Mouse (Mus musculus): ENCODE data around the gene Ist1. TPM values are rescaled to one million over a fixed set of nuclear protein-coding genes. Genes with fewer than 3 reads are reported as not detected.

Ist1 gene
- total RNA-seq, 2 experiments from 2014 or later = 84.7 to 86.4 TPM

DNA sequence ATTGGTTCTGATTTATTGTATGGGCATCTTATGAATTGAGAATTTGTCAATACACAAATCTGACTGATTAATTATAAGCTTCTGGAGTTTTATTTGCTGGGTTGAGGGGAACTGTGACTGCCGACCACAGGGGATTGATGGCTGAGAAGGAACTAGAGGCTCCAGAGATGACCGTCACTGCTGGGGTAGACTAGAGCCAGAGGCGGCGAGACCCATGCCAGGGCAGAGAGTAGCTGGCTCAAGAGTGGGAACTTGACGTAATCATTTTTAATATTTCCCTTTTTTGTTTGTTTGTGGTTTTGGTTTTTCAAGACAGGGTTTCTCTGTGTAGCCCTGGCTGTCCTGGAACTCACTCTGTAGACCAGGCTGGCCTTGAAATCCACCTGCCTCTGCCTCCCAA is 5.8 kb downstream of the Ist1 start:
- DNase-seq (ENCODE audit: extremely low spot score in 1 of 2, low spot score in 1 of 2) = no peak

DNA sequence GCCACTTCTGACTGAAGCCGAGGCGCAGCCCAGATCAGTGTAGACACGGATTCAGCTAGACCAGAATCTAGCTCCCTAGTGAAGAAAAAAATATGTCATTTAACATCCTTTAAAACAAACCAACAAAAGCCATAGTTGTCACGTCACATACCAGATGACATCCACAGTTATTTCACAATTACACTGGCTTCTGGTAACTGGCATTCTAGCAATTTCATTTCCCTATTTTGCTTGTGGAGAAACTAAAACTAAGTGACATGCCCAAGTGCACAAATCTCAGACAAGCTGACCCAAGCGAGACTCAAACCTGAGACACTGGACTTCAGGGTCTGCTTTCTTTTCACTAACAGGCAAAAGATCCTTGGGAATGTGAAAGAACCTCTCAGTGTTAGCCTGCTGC is 10.9 kb downstream of the Ist1 start:
- DNase-seq (ENCODE audit: extremely low spot score in 1 of 2, low spot score in 1 of 2) = no peak

DNA sequence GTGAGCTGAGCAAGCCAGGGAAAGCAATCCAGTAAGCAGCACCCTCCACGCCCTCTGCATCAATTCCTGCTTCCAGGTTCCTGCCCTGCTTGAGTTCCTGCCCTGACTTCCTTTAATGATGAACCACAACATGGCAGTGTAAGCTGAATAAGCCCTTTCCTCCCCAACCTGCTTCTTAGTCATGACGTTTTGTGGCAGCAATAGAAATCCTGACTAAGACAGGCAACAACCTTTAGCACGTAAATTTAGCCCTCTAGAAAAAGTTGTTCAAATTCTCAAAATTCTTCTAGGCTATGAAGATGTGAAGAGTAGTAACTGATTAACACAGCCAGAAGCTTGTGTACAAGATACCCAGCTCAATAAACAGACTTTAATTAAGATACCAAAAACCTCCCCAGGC is 11.5 kb downstream of the Ist1 start:
- no peak for DNase-seq (ENCODE audit: extremely low spot score in 1 of 2, low spot score in 1 of 2)

DNA sequence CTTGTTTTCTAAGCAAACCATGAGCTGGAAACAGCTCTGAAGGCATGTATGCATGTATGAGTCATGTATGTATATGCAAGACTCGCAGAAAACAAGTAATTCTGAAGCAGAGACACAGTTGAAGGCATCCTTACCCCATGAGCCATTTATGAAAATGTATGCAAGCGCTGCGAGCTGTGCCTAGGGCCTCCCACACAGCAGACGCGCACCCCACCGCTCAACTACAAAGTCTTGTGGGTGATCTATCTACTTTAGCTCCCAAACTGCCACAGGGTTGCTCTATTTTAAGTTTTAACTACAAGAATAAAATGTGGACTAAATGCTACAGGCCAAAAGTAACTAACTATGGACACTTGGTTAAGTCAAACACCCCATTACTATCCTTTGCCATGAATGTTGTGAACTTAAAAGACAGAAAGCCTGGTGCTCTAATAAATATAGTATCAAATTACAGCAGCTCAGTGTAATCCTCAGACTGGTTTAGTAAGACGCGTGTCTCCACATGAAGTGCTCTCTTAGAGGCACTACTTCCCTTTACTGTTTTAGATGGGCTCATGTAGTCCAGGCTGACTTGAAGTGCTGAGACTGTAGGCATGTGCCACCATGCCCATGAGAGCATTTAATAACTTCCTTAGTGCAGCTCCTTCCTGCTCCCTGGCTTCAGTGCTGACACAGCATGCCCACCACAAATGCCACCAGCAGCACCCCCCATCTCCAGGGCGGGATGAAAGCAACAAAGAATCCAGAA is 17.0 kb downstream of the Ist1 start:
- no peak for DNase-seq (ENCODE audit: extremely low spot score in 1 of 2, low spot score in 1 of 2)

DNA sequence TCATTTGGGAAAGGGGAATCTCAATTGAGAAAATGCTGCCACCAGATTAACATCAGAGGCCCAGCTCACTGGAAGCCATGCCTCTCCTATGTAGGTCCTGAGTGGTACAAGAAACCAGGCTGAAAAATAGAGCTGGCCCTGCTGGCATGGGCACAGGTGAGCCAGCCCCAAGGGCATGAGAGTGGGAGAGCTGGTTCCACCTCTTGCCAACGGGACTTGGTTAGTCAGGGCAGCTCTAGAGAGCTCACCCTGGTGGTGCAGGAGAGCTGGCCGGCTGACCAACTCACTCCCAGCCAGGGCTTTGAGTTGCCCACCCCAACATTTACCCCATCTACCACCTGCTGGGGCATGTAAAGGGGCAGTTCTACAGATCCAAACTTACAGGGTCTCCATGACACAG is 19.5 kb downstream of the Ist1 start:
- no peak for DNase-seq (ENCODE audit: extremely low spot score in 1 of 2, low spot score in 1 of 2)

DNA sequence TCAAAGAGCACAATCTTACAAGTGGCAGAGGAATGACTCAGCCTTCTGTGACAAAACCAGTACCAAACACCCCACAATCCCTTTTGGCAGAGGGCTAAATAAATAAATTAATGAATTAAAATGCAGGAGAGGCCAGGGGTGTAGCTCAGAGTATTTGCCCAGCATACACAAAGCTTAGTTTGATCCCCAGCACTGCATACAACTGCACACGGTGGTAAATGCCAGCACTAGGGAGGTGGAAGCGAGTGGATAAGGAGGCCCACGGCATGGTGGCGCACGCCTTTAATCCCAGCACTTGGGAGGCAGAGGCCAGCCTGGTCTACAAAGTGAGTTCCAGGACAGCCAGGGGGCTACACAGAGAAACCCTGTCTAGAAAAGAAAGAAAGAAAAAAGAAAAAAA is 20.4 kb downstream of the Ist1 start:
- DNase-seq (ENCODE audit: extremely low spot score in 1 of 2, low spot score in 1 of 2) = no peak

DNA sequence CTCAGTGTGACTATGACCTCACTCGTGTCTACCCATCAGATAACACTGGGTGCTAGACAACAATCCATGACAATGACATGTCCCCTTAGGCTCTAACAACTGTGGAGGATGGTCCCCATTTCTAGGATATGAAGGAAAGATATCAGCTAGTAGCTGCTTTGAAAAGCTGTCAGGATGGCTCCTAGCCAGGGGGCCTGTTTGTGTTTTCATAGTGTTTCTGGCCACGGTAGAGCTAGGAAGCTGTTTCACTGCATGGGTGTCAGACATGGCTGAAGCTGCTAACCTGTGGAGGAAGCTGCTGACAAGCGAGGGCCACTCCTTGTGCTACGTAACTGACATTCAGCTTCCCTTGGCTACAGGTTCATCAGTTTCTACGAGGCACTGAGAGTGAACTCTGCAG is 26.4 kb downstream of the Ist1 start:
- peak; percentile 26 to 33 for DNase-seq (ENCODE audit: extremely low spot score in 1 of 2, low spot score in 1 of 2)

DNA sequence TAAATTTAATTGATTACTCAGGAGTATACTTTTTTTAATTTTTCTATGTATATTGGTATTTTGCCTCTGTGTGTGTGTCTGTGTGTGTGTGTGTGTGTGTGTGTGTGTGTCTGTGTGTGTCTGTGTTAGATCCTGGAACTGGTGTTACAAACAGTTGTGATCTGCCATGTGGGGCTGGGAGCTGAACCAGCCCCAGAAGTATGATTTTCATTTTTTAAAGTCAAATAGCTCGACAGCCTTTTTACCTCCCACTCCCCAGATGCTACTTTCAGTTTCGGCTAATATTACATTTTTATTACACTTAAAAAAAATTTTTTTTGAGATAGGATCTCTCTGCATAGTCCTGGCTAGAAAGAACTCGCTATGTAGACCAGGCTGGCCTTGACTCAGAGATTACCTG is 30.7 kb downstream of the Ist1 start:
- DNase-seq (ENCODE audit: extremely low spot score in 1 of 2, low spot score in 1 of 2) = no peak

DNA sequence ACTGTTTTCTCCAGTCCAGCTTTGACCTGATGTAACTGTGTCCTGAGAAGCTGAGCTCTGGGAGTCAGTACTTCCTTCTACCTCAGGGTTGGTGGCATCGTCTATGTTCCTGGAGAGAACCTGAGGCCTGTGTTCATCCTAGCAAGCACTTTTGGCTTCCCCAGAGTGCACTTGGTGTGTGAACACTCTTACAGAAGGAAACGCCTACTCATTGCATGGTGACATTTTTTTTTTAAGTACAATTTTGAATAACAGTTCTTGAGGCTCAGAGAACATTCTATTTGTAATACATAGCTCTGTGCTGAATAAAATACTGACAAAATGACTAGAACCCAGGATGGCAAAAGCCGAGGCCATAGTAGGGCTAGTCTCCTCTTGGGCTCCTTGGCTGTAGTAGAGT is 36.2 kb downstream of the Ist1 start:
- DNase-seq (ENCODE audit: extremely low spot score in 1 of 2, low spot score in 1 of 2) = no peak

DNA sequence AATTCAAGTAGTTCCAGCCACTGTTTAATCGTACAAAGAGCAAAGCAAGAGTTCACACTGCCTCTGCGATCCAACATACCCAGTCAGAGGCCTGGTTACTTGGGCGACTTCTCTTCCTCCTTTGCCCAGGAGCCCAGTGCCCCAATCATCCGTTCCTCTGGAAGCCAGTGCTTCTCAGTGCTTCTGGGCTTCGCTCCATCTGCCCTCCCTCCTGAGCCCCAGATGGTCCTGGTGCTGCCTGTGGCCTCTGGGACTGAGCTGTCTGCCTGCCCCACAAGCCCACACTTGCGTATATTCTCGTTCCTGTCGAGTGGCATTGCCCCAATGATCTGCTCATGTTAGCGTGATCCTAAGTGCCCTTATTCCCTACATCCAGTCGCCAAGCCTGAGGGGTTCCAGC is 42.3 kb downstream of the Ist1 start:
- DNase-seq (ENCODE audit: extremely low spot score in 1 of 2, low spot score in 1 of 2) = no peak

DNA sequence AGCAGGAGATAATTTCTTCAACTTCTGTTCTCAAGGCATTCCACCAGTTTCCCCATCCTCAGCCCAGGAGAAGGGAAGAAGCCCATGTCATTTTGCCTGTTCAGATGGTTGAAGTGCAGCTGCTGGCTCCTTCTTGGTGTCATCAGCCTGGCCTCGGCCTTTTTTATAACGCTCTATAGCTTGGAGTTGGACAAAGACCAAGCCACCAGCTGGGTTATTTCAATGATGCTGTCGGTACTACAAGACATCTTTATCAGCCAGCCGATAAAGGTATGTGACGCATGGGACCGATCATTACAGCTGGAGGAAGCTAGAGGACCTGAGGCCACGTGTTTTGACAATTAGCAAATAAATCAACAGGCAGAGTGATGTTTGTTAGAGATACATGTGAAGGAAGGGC is 44.6 kb downstream of the Ist1 start:
- no peak for DNase-seq (ENCODE audit: extremely low spot score in 1 of 2, low spot score in 1 of 2)

DNA sequence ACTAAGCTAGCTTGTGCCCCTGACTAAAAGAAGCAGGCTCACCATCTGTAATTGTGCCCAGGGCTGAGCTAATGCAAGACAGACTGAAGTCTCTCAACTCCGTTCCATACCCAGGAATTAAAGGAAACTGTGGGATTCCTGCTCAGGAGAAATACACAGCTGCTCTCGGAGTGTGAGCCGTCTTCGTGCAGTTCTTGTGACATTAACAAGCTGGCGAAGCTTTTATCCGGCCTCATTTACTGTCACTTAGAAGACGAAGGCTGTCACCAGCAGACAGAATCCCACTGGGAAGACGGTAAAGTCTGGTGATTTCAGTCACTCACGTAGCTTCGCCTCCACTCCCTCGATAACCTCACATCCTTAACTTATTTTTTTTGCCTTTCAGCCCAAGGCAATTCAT is 45.7 kb downstream of the Ist1 start:
- DNase-seq (ENCODE audit: extremely low spot score in 1 of 2, low spot score in 1 of 2) = no peak

DNA sequence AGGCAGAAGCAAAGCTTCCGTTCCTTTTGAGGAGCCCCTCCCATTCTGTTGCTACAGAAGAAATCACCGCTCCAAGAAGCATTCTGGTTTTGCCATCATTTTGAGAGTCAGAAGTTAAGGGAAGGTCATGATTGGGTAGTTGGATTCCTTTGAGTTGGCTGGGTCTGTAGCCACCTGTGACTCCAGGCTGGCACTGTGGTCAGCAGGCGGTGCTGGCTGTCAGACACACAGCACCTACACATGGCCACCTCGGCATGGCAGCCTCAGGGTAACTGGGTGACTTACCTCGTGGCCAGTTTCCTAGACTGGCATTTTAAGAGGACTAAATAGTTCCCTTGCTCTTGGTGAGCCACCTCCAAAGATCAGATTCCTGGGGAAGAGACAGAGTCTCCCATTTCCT is 51.8 kb downstream of the Ist1 start:
- no peak for DNase-seq (ENCODE audit: extremely low spot score in 1 of 2, low spot score in 1 of 2)

DNA sequence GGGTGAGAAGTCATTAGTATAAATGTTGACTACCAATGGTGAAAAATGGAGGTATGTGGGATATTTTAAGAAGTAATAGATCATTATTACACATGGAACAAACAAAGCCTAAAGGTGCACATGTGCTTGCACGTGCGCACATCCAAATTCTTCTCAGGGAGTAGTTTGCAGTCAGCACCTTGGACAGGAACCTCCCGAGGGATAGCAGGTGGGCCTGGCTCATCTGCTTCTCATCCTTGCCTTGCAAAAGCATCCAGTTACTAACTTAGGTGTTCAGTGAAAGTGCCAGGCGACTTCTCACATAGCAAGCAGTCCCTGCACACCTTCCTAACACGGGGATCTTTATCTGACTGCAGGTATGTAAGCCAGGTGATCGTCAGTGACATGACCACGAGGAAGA is 52.6 kb downstream of the Ist1 start:
- no peak for DNase-seq (ENCODE audit: extremely low spot score in 1 of 2, low spot score in 1 of 2)

DNA sequence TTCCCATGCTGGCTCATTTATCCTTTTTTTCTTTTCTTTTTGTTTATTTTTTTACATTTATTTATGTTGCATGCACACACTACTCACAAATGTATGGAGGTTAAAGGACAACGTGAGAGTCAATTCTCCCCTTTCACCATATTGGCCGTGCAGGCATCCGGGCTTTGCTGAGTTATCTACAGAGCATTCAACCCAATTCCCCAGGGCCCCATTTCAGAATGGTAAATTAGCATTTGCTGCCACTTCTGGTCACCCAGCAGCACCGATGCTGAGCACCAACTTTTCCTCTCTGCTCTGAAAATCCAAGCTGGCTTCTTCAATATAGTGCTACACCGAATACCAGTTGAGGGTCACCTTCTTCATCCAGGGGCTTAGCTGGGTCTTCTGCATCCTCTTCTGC is 54.2 kb downstream of the Ist1 start:
- no peak for DNase-seq (ENCODE audit: extremely low spot score in 1 of 2, low spot score in 1 of 2)

DNA sequence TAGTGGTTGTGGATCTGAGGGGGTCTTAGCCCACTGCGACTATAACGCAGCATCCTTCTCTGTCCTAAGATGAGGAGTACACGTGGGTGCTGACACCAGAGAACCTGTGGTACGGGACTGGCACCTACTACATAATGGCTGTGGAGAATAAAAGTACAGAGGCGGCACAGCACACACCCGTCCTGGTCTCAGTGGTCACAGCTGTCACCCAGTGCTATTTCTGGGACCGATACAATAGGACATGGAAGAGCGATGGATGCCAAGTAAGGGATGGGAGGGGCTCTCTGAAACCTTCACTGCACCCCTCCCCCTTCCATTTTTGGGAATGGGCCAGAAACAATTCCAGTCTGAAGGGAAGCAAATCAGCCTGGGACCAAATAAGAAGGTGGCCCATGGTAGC is 57.9 kb downstream of the Ist1 start:
- DNase-seq (ENCODE audit: extremely low spot score in 1 of 2, low spot score in 1 of 2) = no peak

DNA sequence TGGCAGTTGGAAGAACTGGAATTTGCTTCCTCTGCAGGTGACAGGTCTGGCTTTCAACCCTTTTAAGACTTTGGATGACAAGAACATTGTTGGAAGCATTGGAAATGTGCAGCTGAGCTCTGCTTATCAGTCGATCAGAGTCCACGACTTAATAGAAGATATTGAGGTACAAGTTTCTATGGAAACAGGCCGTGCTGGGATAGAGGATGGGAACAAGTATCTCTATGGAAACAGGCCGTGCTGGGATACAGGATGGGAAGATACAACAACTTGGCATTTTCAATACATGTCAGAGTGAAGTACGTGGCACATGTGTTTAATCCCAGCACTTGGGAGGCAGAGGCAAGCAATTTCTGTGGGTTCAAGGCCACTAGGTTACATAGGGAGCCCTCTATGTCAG is 60.6 kb downstream of the Ist1 start:
- no peak for DNase-seq (ENCODE audit: extremely low spot score in 1 of 2, low spot score in 1 of 2)

DNA sequence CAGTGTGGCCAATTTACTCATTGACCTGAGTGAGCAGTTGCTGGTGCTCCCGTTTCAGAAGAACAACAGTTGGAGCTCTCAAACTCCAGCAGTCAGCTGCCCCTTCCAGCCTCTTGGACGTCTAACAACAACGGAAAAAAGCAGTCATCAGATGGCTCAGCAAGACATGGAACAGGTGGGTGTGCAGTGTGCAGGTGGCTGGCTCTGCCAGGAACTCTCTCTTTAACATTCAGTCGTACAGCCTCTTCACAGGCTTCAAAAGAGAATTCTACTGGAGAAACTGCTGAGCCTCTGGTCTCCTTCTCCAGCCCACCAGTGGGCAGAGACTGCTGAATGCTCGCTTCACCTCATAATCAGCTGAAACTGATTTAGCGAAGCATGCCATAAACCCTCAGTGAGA is 64.4 kb downstream of the Ist1 start:
- no peak for DNase-seq (ENCODE audit: extremely low spot score in 1 of 2, low spot score in 1 of 2)

Other genes with a start within 250 kb of the Ist1 start
- under 1 TPM; 0.10 to 0.14 TPM for gene Pmfbp1, start 199.2 kb downstream of the Ist1 start, total RNA-seq (2021)
- gene Dhx38, start 127.4 kb downstream of the Ist1 start, total RNA-seq (2021) = 10 to 100 TPM; 24.9 to 26.9 TPM
- gene Txnl4b, start 127.4 kb downstream of the Ist1 start, total RNA-seq (2021) = 10 to 100 TPM; 14.9 to 16.2 TPM
- not detected for gene Hp, start 114.1 kb downstream of the Ist1 start, total RNA-seq (2021)
- 10 to 100 TPM; 22.5 to 25.1 TPM for gene Dhodh, start 84.6 kb downstream of the Ist1 start, total RNA-seq (2021)
- gene Pkd1l3, start 78.7 kb downstream of the Ist1 start, total RNA-seq (2021) = 1 to 10 TPM; 1.9 to 2.3 TPM
- gene Zfp821, start 12.3 kb upstream of the Ist1 start, total RNA-seq (2021) = 10 to 100 TPM; 45.3 to 47.3 TPM
- 10 to 100 TPM; 38.7 to 45.0 TPM for gene Atxn1l, start 44.5 kb upstream of the Ist1 start, total RNA-seq (2021)
- 10 to 100 TPM; 83.0 to 92.1 TPM for gene Ap1g1, start 85.3 kb upstream of the Ist1 start, total RNA-seq (2021)
- 10 to 100 TPM; 22.8 to 23.3 TPM for gene Phlpp2, start 175.3 kb upstream of the Ist1 start, total RNA-seq (2021)